Mouse (Mus musculus): Measurements from ENCODE around the gene Dtnb.

GRCm38 (mm10) chr12:3777682-3778081, 205.5 kb downstream of the Dtnb start:
- TF ChIP-seq CTCF (IDR thresholded peaks at IDR 0.05; ENCODE audit: low read depth) (no peak), EP300 (IDR thresholded peaks at IDR 0.05; ENCODE audit: low read depth) (no peak)

Measured in heart, postnatal 0 days (tissue).